12 mouse cellular contexts compared by ENCODE assay signal in genomic region chr13:97292026-97292425, GRCm38 (mm10). TPM values are rescaled to one million over a fixed set of nuclear protein-coding genes. Genes with fewer than 3 reads are reported as not detected.
DNase-seq lines count a peak whose midpoint lies in the region; ATAC-seq and TF ChIP-seq lines count a peak whose summit lies in the region.
"Had no signal": no experiment of that assay in that cellular context is flagged by ENCODE, and none has a peak within 500 bp of the region (broad histone marks: within the 10 kb centered on the region; RNA-seq: fewer than 3 reads in every experiment).

No protein-coding gene starts in this region.

- H3K4me3 ChIP-seq in lung, embryonic 14.5 days (ENCODE audit: low read depth, low read length), result no peak overlapping the region
- no peak overlapping the region for H3K4me3 ChIP-seq in forebrain, embryonic 11.5 days (ENCODE audit: low read depth, low read length)
- no peak overlapping the region for H3K4me3 ChIP-seq in neural tube, embryonic 12.5 days
- H3K4me3 ChIP-seq: embryonic facial prominence, embryonic 15.5 days; heart, embryonic 10.5 days; left cerebral cortex, adult 2 months had no signal

- H3K27me3 ChIP-seq in lung, embryonic 14.5 days (ENCODE audit: insufficient read depth, low read length), result no peaks in the 10 kb centered on the region
- H3K27me3 ChIP-seq in forebrain, embryonic 11.5 days (ENCODE audit: control insufficient read depth, insufficient read depth, low read length), result no peaks in the 10 kb centered on the region
- H3K27me3 ChIP-seq in neural tube, embryonic 12.5 days (replicated peaks), result no peaks in the 10 kb centered on the region
- H3K27me3 ChIP-seq: embryonic facial prominence, embryonic 15.5 days had no signal

- TF ChIP-seq CTCF in lung, embryonic 14.5 days (IDR thresholded peaks at IDR 0.05; ENCODE audit: low read depth), result no peak

- H3K36me3 ChIP-seq in lung, embryonic 14.5 days (ENCODE audit: insufficient read depth), result no peaks in the 10 kb centered on the region
- H3K36me3 ChIP-seq in forebrain, embryonic 11.5 days (ENCODE audit: control insufficient read depth, insufficient read depth, low read length), result no peaks in the 10 kb centered on the region
- H3K36me3 ChIP-seq in neural tube, embryonic 12.5 days, result no peaks in the 10 kb centered on the region
- H3K36me3 ChIP-seq: embryonic facial prominence, embryonic 15.5 days; heart, embryonic 10.5 days had no signal

- 0 out of 2 replicates have a peak, but pooled peaks cover 10% of the 10 kb centered on the region for H3K4me1 ChIP-seq in lung, embryonic 14.5 days (ENCODE audit: insufficient read depth)
- peaks cover 16% of the 10 kb centered on the region; the same call in 1 of the 2 replicates for H3K4me1 ChIP-seq in forebrain, embryonic 11.5 days (replicated peaks; ENCODE audit: control insufficient read depth, insufficient read depth, low read length)
- H3K4me1 ChIP-seq in neural tube, embryonic 12.5 days, result peaks cover 26% of the 10 kb centered on the region

- no peak overlapping the region for H3K27ac ChIP-seq in lung, embryonic 14.5 days (ENCODE audit: low read depth)
- H3K27ac ChIP-seq in forebrain, embryonic 11.5 days (ENCODE audit: low read depth, low read length), result peak overlapping the region; percentile 48; the same call in 1 of the 2 replicates
- H3K27ac ChIP-seq in neural tube, embryonic 12.5 days, result no peak overlapping the region
- H3K27ac ChIP-seq: embryonic facial prominence, embryonic 15.5 days; left cerebral cortex, adult 2 months had no signal

- DNase-seq in lung, embryonic 14.5 days, result peak; percentile 35
- DNase-seq in lung, postnatal 36 days, result no peak
- peak; percentile 75 for DNase-seq in forebrain, embryonic 11.5 days (ENCODE audit: low spot score)
- DNase-seq in layer of hippocampus, adult 8-10 months (ENCODE audit: low spot score in 2 of 2), result peak; percentile 23 to 39
- no peak for DNase-seq in thymus, postnatal 10 days (ENCODE audit: low spot score in 2 of 2)
- no peak for DNase-seq in adipocyte (ENCODE audit: low spot score)
- DNase-seq: adrenal gland, postnatal 36 days had no signal

- H3K9ac ChIP-seq in lung, embryonic 14.5 days, result no peak overlapping the region
- H3K9ac ChIP-seq in forebrain, embryonic 11.5 days (ENCODE audit: low read length), result no peak overlapping the region
- no peak overlapping the region for H3K9ac ChIP-seq in neural tube, embryonic 12.5 days
- H3K9ac ChIP-seq: embryonic facial prominence, embryonic 15.5 days had no signal

- no peak overlapping the region for H3K4me2 ChIP-seq in lung, embryonic 14.5 days
- peak overlapping the region; percentile 18; the same call in 1 of the 2 replicates for H3K4me2 ChIP-seq in forebrain, embryonic 11.5 days (ENCODE audit: low read depth, low read length, severe bottlenecking)
- peak overlapping the region; percentile 42 for H3K4me2 ChIP-seq in neural tube, embryonic 12.5 days (replicated peaks)
- H3K4me2 ChIP-seq: embryonic facial prominence, embryonic 15.5 days had no signal

- H3K9me3 ChIP-seq in lung, embryonic 14.5 days (ENCODE audit: low read depth, low read length), result no peaks in the 10 kb centered on the region
- no peaks in the 10 kb centered on the region for H3K9me3 ChIP-seq in forebrain, embryonic 11.5 days (ENCODE audit: control insufficient read depth, low read length)
- H3K9me3 ChIP-seq in neural tube, embryonic 12.5 days, result no peaks in the 10 kb centered on the region
- H3K9me3 ChIP-seq: embryonic facial prominence, embryonic 15.5 days; heart, embryonic 10.5 days had no signal

- 57% methylated on average over 8 of the region's 8 CpGs for WGBS in lung, embryonic 14.5 days
- 34% methylated on average over 8 of the region's 8 CpGs for WGBS in forebrain, embryonic 11.5 days
- WGBS in neural tube, embryonic 12.5 days, result 32% methylated on average over 8 of the region's 8 CpGs

- no peak for ATAC-seq in lung, embryonic 14.5 days (ENCODE audit: insufficient read depth)
- ATAC-seq in forebrain, embryonic 11.5 days (replicated peaks; ENCODE audit: low FRiP score), result peak; percentile 83
- peak; percentile 72; the same call in 1 of the 2 replicates for ATAC-seq in neural tube, embryonic 12.5 days (ENCODE audit: low FRiP score, low read depth)
- no peak for ATAC-seq in megakaryocyte-erythroid progenitor cell, adult 5-6 weeks (replicated peaks; ENCODE audit: low FRiP score, low TSS enrichment, poor library complexity, severe bottlenecking)

RNA-seq across cellular contexts. Expression of gene Enc1, which starts 51.1 kb away (rescaled TPM):
- polyA plus RNA-seq in lung, embryonic 14.5 days (2014; fragmentation: Nextera tagmentation; extraction: Ambion mirVana), result 14.0 and 14.1 TPM in 2 replicates
- polyA plus RNA-seq in forebrain, embryonic 11.5 days (2014; fragmentation: Nextera tagmentation; extraction: Ambion mirVana), result 17.9 and 20.8 TPM in 2 replicates
- total RNA-seq in layer of hippocampus, adult 8-10 months (2022), result 100 to 1,000 TPM; 584 to 717 (median 649) TPM
- 28.8 and 35.3 TPM in 2 replicates for polyA plus RNA-seq in neural tube, embryonic 12.5 days (2016; fragmentation: Nextera tagmentation; extraction: Ambion mirVana)
- 2.1 and 3.9 TPM in 2 replicates for total RNA-seq in megakaryocyte-erythroid progenitor cell, adult 5-6 weeks (2014; fragmentation: Nextera tagmentation)
- total RNA-seq in megakaryocyte-erythroid progenitor cell, adult 5-6 weeks (2017), result 3.9 and 4.6 TPM in 2 replicates

Comparison
In these comparisons a context has a peak if more than half of its experiments do, and no peak if none do; other contexts are left out.
1. DNase-seq: peak in lung, embryonic 14.5 days (single experiment), forebrain, embryonic 11.5 days (single experiment) and layer of hippocampus, adult 8-10 months (2 of 2); none in lung, postnatal 36 days (single experiment), thymus, postnatal 10 days (0 of 2) and adipocyte (single experiment).
2. ATAC-seq: peak in forebrain, embryonic 11.5 days (single experiment) and neural tube, embryonic 12.5 days (single experiment); none in lung, embryonic 14.5 days (single experiment) and megakaryocyte-erythroid progenitor cell, adult 5-6 weeks (single experiment).